Mouse (Mus musculus) macrophage (primary cell): ENCODE results near the gene Mut. TPM values are rescaled to one million over a fixed set of nuclear protein-coding genes. Genes with fewer than 3 reads are reported as not detected.

Experiments
- polyA plus RNA-seq: library from polyadenylated mRNA; stranded (reverse); fragments of 250-400 nt; gene quantifications from 3 replicates; pipeline ENCODE4 v1.2.4, GENCODE M21; 2018; ENCODE audit warnings: inconsistent platforms

Mut gene
- polyA plus RNA-seq, 1 experiment from 2014 or later = 17.0 TPM

Other genes with a start within 250 kb of the Mut start
- not detected in 3 replicates for gene Esp1, start 207.6 kb upstream of the Mut start, polyA plus RNA-seq
- gene Crisp2, start 127.7 kb upstream of the Mut start, polyA plus RNA-seq = not detected in 3 replicates
- gene Rhag, start 123.6 kb upstream of the Mut start, polyA plus RNA-seq = not detected in 3 replicates
- gene 9130008F23Rik, start 54.1 kb upstream of the Mut start, polyA plus RNA-seq = 0.32 to 0.90 TPM (median 0.55 TPM) in 3 replicates
- gene Glyatl3, start 20.3 kb upstream of the Mut start, polyA plus RNA-seq = not detected in 3 replicates
- 1.1 to 7.5 TPM (median 6.7 TPM) in 3 replicates for gene Cenpq, start 362 bp downstream of the Mut start, polyA plus RNA-seq